ENCODE assay signal across 25 mouse cellular contexts in the genomic region with DNA sequence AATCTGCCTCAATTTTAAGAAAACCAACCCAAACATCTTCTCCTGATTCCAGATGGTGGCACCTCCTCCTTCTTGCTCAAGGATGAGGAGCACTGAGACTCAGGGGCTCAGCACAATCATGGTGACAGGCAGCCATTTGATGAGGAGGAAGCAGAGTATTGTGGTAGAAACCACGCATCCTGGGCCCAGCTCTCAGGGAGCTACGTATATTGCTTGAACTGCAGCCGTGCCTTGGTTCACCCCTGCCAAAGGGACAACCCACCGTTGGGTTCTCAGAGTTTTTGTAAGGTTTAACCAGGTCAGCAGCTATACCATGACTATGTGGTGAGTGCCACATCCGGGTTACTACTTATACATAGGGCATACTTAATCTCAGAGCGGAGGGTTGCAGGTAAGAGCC.
DNase-seq lines count a peak whose midpoint lies in the region; ATAC-seq lines count a peak whose summit lies in the region.
"Had no signal": no experiment of that assay in that cellular context is flagged by ENCODE, and none has a peak within 500 bp of the region (broad histone marks: within the 10 kb centered on the region; RNA-seq: fewer than 3 reads in every experiment).

No protein-coding gene starts in this region.

- H3K27me3 ChIP-seq in limb, embryonic 10.5 days (ENCODE audit: low read depth, poor library complexity, severe bottlenecking), result peaks cover 5% of the 10 kb centered on the region; the same call in 1 of the 2 replicates
- H3K27me3 ChIP-seq: embryonic facial prominence, embryonic 12.5 days; hindbrain, embryonic 12.5 days; midbrain, embryonic 13.5 days had no signal

- ATAC-seq in CD4-positive, CD25-positive, alpha-beta regulatory T cell, adult 4 months, result peak; percentile 76
- peak; percentile 53 for ATAC-seq in common myeloid progenitor, adult 5-6 weeks (replicated peaks; ENCODE audit: low read depth, poor library complexity, severe bottlenecking)
- ATAC-seq in monocyte, adult 5-6 weeks (replicated peaks; ENCODE audit: insufficient number of reproducible peaks, low FRiP score, low TSS enrichment, poor library complexity, severe bottlenecking), result peak; percentile 14; the same call in 1 of the 2 replicates
- ATAC-seq: forebrain, embryonic 16.5 days; midbrain, embryonic 13.5 days had no signal

- H3K9me3 ChIP-seq in limb, embryonic 10.5 days (replicated peaks), result no peaks in the 10 kb centered on the region
- H3K9me3 ChIP-seq: embryonic facial prominence, embryonic 12.5 days; hindbrain, embryonic 12.5 days; midbrain, embryonic 13.5 days had no signal

- peak; percentile 47 for DNase-seq in thymus, postnatal 4 days
- DNase-seq in embryo, embryonic 10 days (ENCODE audit: low spot score), result no peak
- DNase-seq in limb, embryonic 10.5 days (ENCODE audit: low spot score), result no peak
- no peak for DNase-seq in retina, embryonic 14.5 days (ENCODE audit: low spot score)
- DNase-seq: adrenal gland, adult 2 months; cerebellum, adult 8-10 months; gastrocnemius, postnatal 36 days; kidney, adult 8-10 months; kidney, postnatal 14 days; left cerebral cortex, postnatal 4 days; lung, adult 2 months; lung, postnatal 4 days; retina, postnatal 1 day had no signal

- no peak overlapping the region for H3K4me3 ChIP-seq in limb, embryonic 10.5 days
- H3K4me3 ChIP-seq: embryonic facial prominence, embryonic 12.5 days; erythroblast, embryonic 14.5 days; hindbrain, embryonic 12.5 days; layer of hippocampus, adult 2 months; left cerebral cortex, adult 2 months; midbrain, embryonic 13.5 days; myocyte had no signal

- H3K27ac ChIP-seq in limb, embryonic 10.5 days, result no peak overlapping the region
- H3K27ac ChIP-seq: embryonic facial prominence, embryonic 12.5 days; hindbrain, embryonic 12.5 days; layer of hippocampus, adult 2 months; left cerebral cortex, adult 2 months; midbrain, embryonic 13.5 days; stomach, postnatal 0 days had no signal

- no peaks in the 10 kb centered on the region for H3K36me3 ChIP-seq in limb, embryonic 10.5 days
- H3K36me3 ChIP-seq: embryonic facial prominence, embryonic 12.5 days; hindbrain, embryonic 12.5 days had no signal

- 91% methylated on average over 6 of the region's 6 CpGs for WGBS in limb, embryonic 10.5 days

- 0 out of 2 replicates have a peak, but pooled peaks cover 2% of the 10 kb centered on the region for H3K4me1 ChIP-seq in limb, embryonic 10.5 days
- H3K4me1 ChIP-seq: embryonic facial prominence, embryonic 12.5 days had no signal

Comparison
In these comparisons a context has a peak if more than half of its experiments do, and no peak if none do; other contexts are left out.
1. ATAC-seq: peak in every context shown above with its lines; median percentile 76 in CD4-positive, CD25-positive, alpha-beta regulatory T cell, adult 4 months; 53 in common myeloid progenitor, adult 5-6 weeks; 14 in monocyte, adult 5-6 weeks.